Mouse (Mus musculus) CH12.LX (cell line): ENCODE data around the gene Gngt2. TPM values are rescaled to one million over a fixed set of nuclear protein-coding genes. Genes with fewer than 3 reads are reported as not detected.
A peak's percentile ranks its signal among the peaks of the same experiment; 100 is the strongest.

Experiments used
- DNase-seq: peaks from one replicate; pipeline ENCODE4 v3.0.0-alpha.2; 2013; ENCODE audit errors: extremely low read depth
- H3K27ac ChIP-seq: 2 replicates; pipeline ENCODE4 v1.5.1; 2012; ENCODE audit warnings: low read depth, mild to moderate bottlenecking, control low read depth, moderate library complexity; ENCODE audit not compliant: insufficient read depth
- H3K27me3 ChIP-seq: replicated peaks from 2 replicates; pipeline ENCODE3; 2012; ENCODE audit warnings: inconsistent platforms
- H3K36me3 ChIP-seq, 2 experiments: replicated peaks in 1 of 2; 2 replicates each; pipeline versions ENCODE3 to v1.6.1; 2012; ENCODE audit warnings: inconsistent platforms in 1 of 2, low read length in 1 of 2, mild to moderate bottlenecking in 1 of 2, mixed read lengths in 1 of 2, moderate library complexity in 1 of 2; ENCODE audit not compliant: control insufficient read depth in 1 of 2, insufficient read depth in 1 of 2
- H3K4me1 ChIP-seq, 2 experiments: 2 replicates each; pipeline ENCODE4 v1.6.1; 2012; ENCODE audit warnings: inconsistent platforms in 1 of 2, moderate library complexity in 1 of 2; ENCODE audit not compliant: insufficient read depth in 2 of 2, control insufficient read depth in 1 of 2
- H3K4me2 ChIP-seq: 2 replicates; pipeline ENCODE4 v1.6.1; 2012; ENCODE audit warnings: low read depth, mild to moderate bottlenecking, control low read depth; ENCODE audit not compliant: poor library complexity, insufficient read depth, severe bottlenecking
- H3K4me3 ChIP-seq, 3 experiments: fragments of 150-350 bp in 1 of 3; sonication (generic) in 1 of 3; replicated peaks in 1 of 3; 2 replicates each; pipeline versions ENCODE3 to v1.5.1; 2011 to 2012; ENCODE audit warnings: low read depth in 2 of 3, low read length in 2 of 3, mild to moderate bottlenecking in 2 of 3, moderate library complexity in 2 of 3, control low read depth in 1 of 3, improper control_type of control experiment in 1 of 3, inconsistent platforms in 1 of 3, mixed read lengths in 1 of 3; ENCODE audit not compliant: poor library complexity in 1 of 3
- H3K79me2 ChIP-seq: replicated peaks from 2 replicates; pipeline ENCODE4 v1.6.1; 2012; ENCODE audit warnings: mild to moderate bottlenecking, moderate library complexity; ENCODE audit not compliant: control insufficient read depth, poor library complexity, insufficient read depth, severe bottlenecking; ENCODE audit errors: extremely low read depth
- H3K9ac ChIP-seq: 2 replicates; pipeline ENCODE4 v1.6.1; 2012; ENCODE audit warnings: low read depth, mild to moderate bottlenecking, control low read depth, moderate library complexity; ENCODE audit not compliant: insufficient read depth
- H3K9me3 ChIP-seq: replicated peaks from 2 replicates; pipeline ENCODE3; 2012; ENCODE audit warnings: low read length, inconsistent platforms, mixed read lengths
- BHLHE40 ChIP-seq: IDR thresholded peaks from 2 replicates; pipeline ENCODE4 v1.6.1; 2011; ENCODE audit warnings: mild to moderate bottlenecking, low read depth, low read length, improper control_type of control experiment
- CTCF ChIP-seq, 2 experiments: IDR thresholded peaks in 1 of 2; conservative IDR thresholded peaks in 1 of 2; 2 replicates each; pipeline ENCODE4 v1.5.1; 2011 to 2012; ENCODE audit warnings: low read depth in 2 of 2, low read length in 2 of 2, improper control_type of control experiment in 1 of 2, inconsistent platforms in 1 of 2, mild to moderate bottlenecking in 1 of 2, moderate library complexity in 1 of 2
- ELF1 ChIP-seq: IDR thresholded peaks from 2 replicates; pipeline ENCODE4 v1.6.1; 2014; ENCODE audit warnings: low read depth, mild to moderate bottlenecking, inconsistent platforms, low read length, improper control_type of control experiment
- ETS1 ChIP-seq: conservative IDR thresholded peaks from 2 replicates; pipeline ENCODE4 v1.6.1; 2012; ENCODE audit warnings: low read depth, mild to moderate bottlenecking, inconsistent platforms, low read length, improper control_type of control experiment, moderate library complexity
- IRF4 ChIP-seq: IDR thresholded peaks from 2 replicates; pipeline ENCODE4 v1.6.1; 2014; ENCODE audit warnings: low read depth, mild to moderate bottlenecking, inconsistent platforms, low read length, improper control_type of control experiment
- JUND ChIP-seq: conservative IDR thresholded peaks from 2 replicates; pipeline ENCODE4 v1.6.1; 2011; ENCODE audit warnings: low read depth, low read length, improper control_type of control experiment
- MAX ChIP-seq: IDR thresholded peaks from 2 replicates; pipeline ENCODE4 v1.6.1; 2011; ENCODE audit warnings: low read length, improper control_type of control experiment
- MYC ChIP-seq: IDR thresholded peaks from 2 replicates; pipeline ENCODE4 v1.6.1; 2011; ENCODE audit warnings: low read depth, mild to moderate bottlenecking, improper control_type of control experiment, low read length
- NELFE ChIP-seq: IDR thresholded peaks from 2 replicates; pipeline ENCODE4 v1.6.1; 2011; ENCODE audit warnings: low read depth, low read length, improper control_type of control experiment
- NRF1 ChIP-seq: IDR thresholded peaks from 2 replicates; pipeline ENCODE4 v1.6.1; 2014; ENCODE audit warnings: low read depth, mild to moderate bottlenecking, inconsistent platforms, low read length, improper control_type of control experiment, moderate library complexity
- POLR2A ChIP-seq: IDR thresholded peaks from 2 replicates; pipeline ENCODE4 v1.6.1; 2011; ENCODE audit warnings: low read depth, mild to moderate bottlenecking, improper control_type of control experiment, low read length
- RAD21 ChIP-seq: IDR thresholded peaks from 2 replicates; pipeline ENCODE4 v1.6.1; 2011; ENCODE audit warnings: low read depth, mild to moderate bottlenecking, low read length, improper control_type of control experiment, moderate library complexity
- RCOR1 ChIP-seq: conservative IDR thresholded peaks from 2 replicates; pipeline ENCODE4 v1.6.1; 2012; ENCODE audit warnings: low read depth, mild to moderate bottlenecking, inconsistent platforms, low read length, improper control_type of control experiment
- SMC3 ChIP-seq: IDR thresholded peaks from 2 replicates; pipeline ENCODE4 v1.6.1; 2011; ENCODE audit warnings: low read depth, low read length, improper control_type of control experiment
- TBP ChIP-seq: conservative IDR thresholded peaks from 2 replicates; pipeline ENCODE4 v1.6.1; 2011; ENCODE audit warnings: low read depth, low read length, improper control_type of control experiment
- TCF12 ChIP-seq: IDR thresholded peaks from 2 replicates; pipeline ENCODE4 v1.6.1; 2014; ENCODE audit warnings: low read depth, mild to moderate bottlenecking, inconsistent platforms, low read length, improper control_type of control experiment
- USF1 ChIP-seq: IDR thresholded peaks from 2 replicates; pipeline ENCODE4 v1.6.1; 2014; ENCODE audit warnings: low read depth, mild to moderate bottlenecking, inconsistent platforms, low read length, improper control_type of control experiment
- USF2 ChIP-seq: conservative IDR thresholded peaks from 2 replicates; pipeline ENCODE4 v1.6.1; 2011; ENCODE audit warnings: low read depth, low read length, improper control_type of control experiment
- ZKSCAN1 ChIP-seq: IDR thresholded peaks from 2 replicates; pipeline ENCODE4 v1.6.1; 2012; ENCODE audit warnings: low read depth, inconsistent platforms, low read length, improper control_type of control experiment, borderline replicate concordance
- ZMIZ1 ChIP-seq: IDR thresholded peaks from 2 replicates; pipeline ENCODE4 v1.6.1; 2012; ENCODE audit warnings: low read depth, mild to moderate bottlenecking, inconsistent platforms, low read length, improper control_type of control experiment
- dilution Hi-C: fragments of 300-500 bp; cut with MboI; formaldehyde crosslinking; loops from 2 replicates; pipeline ENCODE4 v1.14.3; 2020; ENCODE audit warnings: low sequenced_read_pairs; ENCODE audit not compliant: extremely low pct_unique_long_range_greater_than_20kb, extremely low pct_ligation_motif_present
- in situ Hi-C: fragments of 300-500 bp; cut with MboI; formaldehyde crosslinking; loops from 3 replicates; pipeline ENCODE4 v1.14.3; 2019; ENCODE audit warnings: low sequenced_read_pairs, low pct_ligation_motif_present, low pct_unique_long_range_greater_than_20kb, mixed read lengths
- polyA plus RNA-seq: library from polyadenylated mRNA; unstranded; fragments of >175 nt; gene quantifications from 2 replicates; pipeline ENCODE4 v1.2.1, GENCODE M21; 2012; ENCODE audit warnings: low read depth; ENCODE audit not compliant: insufficient read length
- total RNA-seq, 2 experiments: library from RNA; depleted of rRNA; stranded (reverse); fragments of 300-350 nt in 1 of 2; fragments of >200 nt in 1 of 2; gene quantifications; 2 replicates each; pipeline ENCODE4 v1.2.3; 2012 to 2014

Gene Gngt2
- total and polyA plus RNA-seq, 3 experiments, result 136 to 157 (median 143) TPM

DNA sequence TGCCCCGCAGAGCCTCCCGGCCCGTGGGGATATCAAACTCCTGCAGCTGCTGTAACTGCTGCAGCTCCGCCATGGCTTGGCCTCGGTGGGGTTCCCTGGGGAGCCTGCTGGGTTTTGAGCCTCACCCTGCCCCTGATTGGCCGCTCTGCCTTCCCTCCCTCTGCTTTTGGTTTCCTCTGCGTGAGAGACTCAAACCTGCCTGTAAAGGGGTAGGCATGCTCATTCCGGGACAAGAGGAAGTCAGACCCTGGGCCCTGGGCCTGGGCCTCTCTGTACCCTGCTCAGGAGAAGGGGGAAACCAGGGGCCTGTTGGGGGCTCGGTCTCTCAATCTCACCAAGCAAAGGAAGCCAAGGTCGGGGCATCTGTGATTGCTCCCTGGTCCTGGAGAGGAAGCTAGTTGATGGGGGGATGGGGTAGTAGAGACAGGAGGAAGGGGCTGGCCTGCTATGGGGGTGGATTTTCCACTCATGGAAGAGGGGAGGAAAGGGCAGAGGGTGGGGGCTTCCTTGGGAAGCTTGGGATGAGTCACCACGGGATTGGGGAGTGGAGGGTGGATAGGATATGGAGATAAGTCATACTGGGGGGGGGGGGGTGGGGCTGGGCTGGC lies 5.2 kb downstream of the Gngt2 start, which contains the start of gene Abi3 (continued):
- TF ChIP-seq ZKSCAN1 (no peak), NRF1 (peak; percentile 70), NELFE (peak; percentile 95), SMC3 (peak; percentile 25; the same call in 1 of the 2 replicates), ETS1 (peak; percentile 77), ELF1 (peak; percentile 83)

DNA sequence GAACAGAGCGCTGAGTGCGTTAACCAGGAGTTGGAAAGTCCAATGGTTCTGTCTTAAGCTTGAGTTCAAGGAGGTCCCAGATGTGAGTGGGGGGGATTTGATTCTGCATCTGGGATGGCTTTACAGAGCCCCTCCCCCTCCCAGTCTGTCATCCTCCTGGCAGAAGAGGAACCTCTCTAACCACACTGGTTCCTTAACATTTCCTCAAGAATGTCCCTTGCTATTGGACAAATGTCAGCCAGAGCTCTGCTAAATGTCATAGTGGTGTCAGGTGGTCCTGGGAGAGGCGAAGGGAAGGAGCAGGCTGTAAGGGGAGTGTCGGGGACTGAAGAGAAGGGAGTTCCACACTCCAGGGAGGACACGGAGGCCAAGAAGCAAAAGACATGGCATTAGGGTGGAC lies 5.9 kb downstream of the Gngt2 start:
- H3K9ac ChIP-seq, result peak overlapping the region; percentile 76
- in situ Hi-C loops, result no loop called here

DNA sequence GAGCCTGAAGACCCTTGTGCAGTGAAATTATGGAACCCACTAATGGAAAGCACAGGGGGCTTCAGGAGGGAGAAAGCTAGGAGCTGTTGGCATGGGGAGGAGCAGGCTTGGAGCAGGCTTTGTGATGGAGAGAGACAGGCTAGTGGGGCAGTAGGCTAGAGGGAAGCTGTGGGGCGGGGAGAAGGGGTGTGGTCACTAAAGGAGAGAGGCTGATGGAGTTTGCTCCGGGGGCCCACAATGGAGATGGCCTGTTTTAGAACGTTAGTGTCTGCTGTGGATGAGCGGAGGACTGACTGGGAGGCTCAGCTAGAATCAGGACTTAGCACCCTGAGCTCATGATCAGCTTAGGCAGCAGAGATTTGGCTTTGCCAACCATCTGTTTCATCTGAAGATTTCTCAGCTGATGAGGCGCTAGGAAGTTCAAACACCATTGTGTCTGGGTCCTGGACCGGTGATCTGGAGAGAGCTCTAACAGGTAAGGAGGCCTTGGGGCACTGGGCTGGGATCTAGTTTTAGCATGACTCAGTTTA lies 6.5 kb downstream of the Gngt2 start:
- H3K4me1 ChIP-seq, result peaks cover 35 to 62% of the 10 kb centered on the region in 2 experiments

More for the DNA sequence above, 5.9 kb downstream of the Gngt2 start:
- Histone ChIP-seq H3K27ac (peak overlapping the region; percentile 86), H3K4me2 (peak overlapping the region; percentile 59), H3K36me3 (peaks cover 11 to 12% of the 10 kb centered on the region in 2 experiments), H3K4me3 (peak overlapping the region; percentile 67 to 98 (median 77)), H3K27me3 (no peaks in the 10 kb centered on the region), H3K9me3 (peaks cover 1% of the 10 kb centered on the region), H3K79me2 (peaks cover 26% of the 10 kb centered on the region), H3K4me1 (peaks cover 41 to 68% of the 10 kb centered on the region in 2 experiments)
- no peak for DNase-seq
- no peak for TF ChIP-seq ZMIZ1
- TF ChIP-seq MYC, result no peak
- no peak for TF ChIP-seq RCOR1
- 0 out of 2 replicates have a peak, but pooled peaks have one; percentile 15 for TF ChIP-seq POLR2A
- dilution Hi-C loops, result no loop called here

More for the DNA sequence above, 6.5 kb downstream of the Gngt2 start:
- peaks cover 10 to 11% of the 10 kb centered on the region in 2 experiments for H3K36me3 ChIP-seq
- H3K9me3 ChIP-seq, result peaks cover 4% of the 10 kb centered on the region
- TF ChIP-seq MAX (no peak), CTCF (conservative IDR thresholded peaks at IDR 0.05 in 1 of 2, IDR thresholded peaks at IDR 0.05 in 1 of 2; ENCODE audit: low read depth in 2 of 2, low read length in 2 of 2) (no peak), USF2 (no peak), NELFE (no peak), POLR2A (0 out of 2 replicates have a peak, but pooled peaks have one; percentile 7), TBP (no peak), JUND (no peak), TCF12 (no peak), ZMIZ1 (0 out of 2 replicates have a peak, but pooled peaks have one; percentile 41), IRF4 (no peak), SMC3 (no peak), BHLHE40 (no peak), USF1 (no peak), RAD21 (no peak)
- dilution Hi-C loops (no loop called here), in situ Hi-C loops (no loop called here)
- no peak for DNase-seq
- peak overlapping the region; percentile 76; the same call in 1 of the 2 replicates for H3K9ac ChIP-seq
- H3K4me2 ChIP-seq, result peak overlapping the region; percentile 59
- H3K4me3 ChIP-seq, result peak overlapping the region; percentile 67 to 98 (median 77)
- H3K27me3 ChIP-seq, result no peaks in the 10 kb centered on the region
- H3K79me2 ChIP-seq, result peaks cover 22% of the 10 kb centered on the region
- H3K27ac ChIP-seq, result no peak overlapping the region
